Mouse (Mus musculus) midbrain, embryonic 10.5 days (tissue): Measurements from ENCODE around the gene Gas8. TPM values are rescaled to one million over a fixed set of nuclear protein-coding genes. Genes with fewer than 3 reads are reported as not detected.
A peak's percentile ranks its signal among the peaks of the same experiment; 100 is the strongest.
"Not testable (repeated sequence)": the region's sequence is repeated elsewhere in the genome, so short reads cannot be mapped to it uniquely, and the experiment has no call there.

Source experiments
- DNase-seq: peaks from one replicate; pipeline ENCODE4 v3.0.0-alpha.2; 2017; ENCODE audit warnings: low spot score
- H3K27ac ChIP-seq: fragments of 300-500 bp; sonication (generic); replicated peaks from 2 replicates; pipeline ENCODE4 v1.5.1; 2016; ENCODE audit warnings: mild to moderate bottlenecking
- H3K27me3 ChIP-seq: fragments of 300-500 bp; sonication (generic); 2 replicates; pipeline ENCODE4 v1.6.1; 2016; ENCODE audit warnings: low read depth, mild to moderate bottlenecking; ENCODE audit not compliant: poor library complexity, severe bottlenecking
- H3K36me3 ChIP-seq: fragments of 300-500 bp; sonication (generic); 2 replicates; pipeline ENCODE4 v1.6.1; 2016; ENCODE audit warnings: mild to moderate bottlenecking, moderate library complexity
- H3K4me1 ChIP-seq: fragments of 300-500 bp; sonication (generic); 2 replicates; pipeline ENCODE4 v1.6.1; 2016
- H3K4me3 ChIP-seq: fragments of 300-500 bp; sonication (generic); 2 replicates; pipeline ENCODE4 v1.5.1; 2016; ENCODE audit warnings: mild to moderate bottlenecking, moderate library complexity
- H3K9me3 ChIP-seq: fragments of 300-500 bp; sonication (generic); replicated peaks from 2 replicates; pipeline ENCODE4 v1.6.1; 2016; ENCODE audit warnings: mild to moderate bottlenecking
- WGBS: fragments of 180-500 bp; shearing (Covaris S2); methylation state at CpG from one replicate; pipeline ENCODE4 v1.1.7; 2016; 5-methylcytosine and 5-hydroxymethylcytosine counted together
- polyA plus RNA-seq: library from polyadenylated mRNA; unstranded; fragments of >200 nt; fragmentation: Nextera tagmentation; extraction: Ambion mirVana; gene quantifications from 2 replicates; pipeline ENCODE4 v1.2.1, GENCODE M21; 2016

The Gas8 gene
- polyA plus RNA-seq: 42.5 and 43.0 TPM in 2 replicates

DNA sequence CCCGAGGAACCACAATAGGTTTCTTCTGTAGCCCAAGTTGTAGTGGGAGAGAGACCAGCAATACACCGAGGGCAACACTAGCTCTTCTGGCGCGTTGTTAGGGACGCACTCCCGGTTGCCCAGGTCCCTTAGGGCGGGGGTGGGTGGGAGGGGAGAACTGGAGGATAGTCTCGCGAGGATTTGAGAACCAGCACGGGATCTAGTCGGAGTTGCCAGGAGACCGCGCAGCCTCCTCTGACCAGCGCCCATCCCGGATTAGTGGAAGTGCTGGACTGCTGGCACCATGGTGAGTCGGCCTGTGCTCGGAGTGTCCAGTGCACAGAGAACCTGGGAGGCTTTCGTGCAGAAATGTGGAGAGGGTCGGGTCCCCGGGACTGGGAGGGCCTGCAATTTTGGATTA is at the start of gene Gas8:
Gene Gas8, plus strand, starts transcription at position 168 of the 400 bp plus-strand sequence.
- peaks cover 39% of the 10 kb centered on the region for H3K27me3 ChIP-seq
- H3K9me3 ChIP-seq: no peaks in the 10 kb centered on the region
- peak within 1 kb of the TSS; percentile 87 for H3K27ac ChIP-seq
- peak; percentile 95 for DNase-seq
- H3K4me1 ChIP-seq: peaks cover 45% of the 10 kb centered on the region
- H3K36me3 ChIP-seq: peaks cover 36% of the 10 kb centered on the region
- peak within 1 kb of the TSS; percentile 80 for H3K4me3 ChIP-seq
- WGBS: under 1% methylated on average over 20 of the region's 20 CpGs

- H3K4me1 ChIP-seq: peaks cover 10% of the 10 kb centered on the region
- 83% methylated on average over 6 of the region's 6 CpGs for WGBS
- H3K36me3 ChIP-seq, DNase-seq, H3K9me3 ChIP-seq, H3K27ac ChIP-seq, H3K4me3 ChIP-seq, H3K27me3 ChIP-seq: not testable (repeated sequence)
Observed at GRCm38 (mm10) chr8:123472991-123473390, 45.6 kb upstream of the Gas8 start.

GRCm38 (mm10) chr8:123474549-123474948 is 44.1 kb upstream of the Gas8 start:
- 72% methylated on average over 5 of the region's 5 CpGs for WGBS
- H3K4me1 ChIP-seq: peaks cover 21% of the 10 kb centered on the region
- H3K27me3 ChIP-seq, H3K36me3 ChIP-seq, DNase-seq, H3K4me3 ChIP-seq, H3K27ac ChIP-seq, H3K9me3 ChIP-seq: not testable (repeated sequence)

GRCm38 (mm10) chr8:123476911-123477736 is 41.5 kb upstream of the Gas8 start:
- H3K27ac ChIP-seq: peak overlapping the region; percentile 99
- H3K36me3 ChIP-seq: peaks cover 23% of the 10 kb centered on the region
- H3K4me3 ChIP-seq: peak overlapping the region; percentile 94
- H3K27me3 ChIP-seq: no peaks in the 10 kb centered on the region
- WGBS: 8% methylated on average over 34 of the region's 34 CpGs
- H3K9me3 ChIP-seq: no peaks in the 10 kb centered on the region
- peak; percentile 37 for DNase-seq
- peaks cover 21% of the 10 kb centered on the region for H3K4me1 ChIP-seq

GRCm38 (mm10) chr8:123477737-123478258 is 40.8 kb upstream of the Gas8 start, which contains the start of gene Afg3l1:
Afg3l1 (plus strand) TSS chr8:123477903.
- under 1% methylated on average over 58 of the region's 58 CpGs for WGBS

DNA sequence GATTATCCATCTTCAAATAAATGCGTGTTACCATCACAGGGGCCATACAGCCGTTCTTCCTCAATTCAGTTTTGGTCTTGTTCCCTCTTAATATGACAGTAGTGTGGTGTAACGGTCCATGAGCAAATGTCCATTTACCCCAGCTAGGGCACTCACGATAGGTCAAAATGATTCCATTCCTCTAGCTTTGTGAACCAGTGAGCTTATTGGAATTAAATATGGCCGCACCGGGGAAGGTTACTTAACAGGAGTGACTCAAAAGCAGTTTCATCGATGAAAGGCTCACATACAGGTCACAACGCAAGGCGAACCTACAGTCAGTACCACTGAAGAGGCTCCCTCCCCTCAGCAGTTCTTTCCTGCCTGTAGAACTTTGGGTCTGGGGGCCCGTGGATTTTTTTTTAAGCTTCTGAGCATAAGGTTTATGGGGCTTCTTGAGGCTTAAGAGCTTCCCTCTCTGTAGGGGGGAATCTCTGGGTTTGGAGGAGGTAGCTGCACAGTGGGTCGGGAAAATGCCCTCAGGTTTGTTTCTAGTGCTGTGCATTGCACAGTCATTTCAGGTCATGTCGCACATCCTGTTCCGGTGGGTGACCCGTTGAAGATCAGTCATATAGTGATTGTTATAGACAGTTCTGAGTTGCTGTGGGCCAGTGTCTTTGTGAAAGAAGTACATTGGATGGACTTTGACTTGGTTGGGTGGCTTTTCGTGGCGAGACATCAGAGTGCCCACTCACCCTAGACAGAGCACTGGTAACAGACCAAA is 40.0 kb upstream of the Gas8 start:
- Histone ChIP-seq H3K36me3 (peaks cover 36% of the 10 kb centered on the region), H3K4me1 (peaks cover 21% of the 10 kb centered on the region), H3K27me3 (no peaks in the 10 kb centered on the region), H3K9me3 (no peaks in the 10 kb centered on the region), H3K27ac (peak overlapping the region; percentile 99), H3K4me3 (peak overlapping the region; percentile 94)
- DNase-seq: no peak
- 40% methylated on average over 16 of the region's 16 CpGs for WGBS

More at GRCm38 (mm10) chr8:123477737-123478258, 40.8 kb upstream of the Gas8 start, which contains the start of gene Afg3l1:
- peak within 1 kb of the TSS; percentile 94 for H3K4me3 ChIP-seq
- peak within 1 kb of the TSS; percentile 99 for H3K27ac ChIP-seq
- DNase-seq: peak; percentile 93
- H3K36me3 ChIP-seq: peaks cover 30% of the 10 kb centered on the region
- H3K9me3 ChIP-seq: no peaks in the 10 kb centered on the region
- H3K4me1 ChIP-seq: peaks cover 21% of the 10 kb centered on the region
- H3K27me3 ChIP-seq: no peaks in the 10 kb centered on the region

DNA sequence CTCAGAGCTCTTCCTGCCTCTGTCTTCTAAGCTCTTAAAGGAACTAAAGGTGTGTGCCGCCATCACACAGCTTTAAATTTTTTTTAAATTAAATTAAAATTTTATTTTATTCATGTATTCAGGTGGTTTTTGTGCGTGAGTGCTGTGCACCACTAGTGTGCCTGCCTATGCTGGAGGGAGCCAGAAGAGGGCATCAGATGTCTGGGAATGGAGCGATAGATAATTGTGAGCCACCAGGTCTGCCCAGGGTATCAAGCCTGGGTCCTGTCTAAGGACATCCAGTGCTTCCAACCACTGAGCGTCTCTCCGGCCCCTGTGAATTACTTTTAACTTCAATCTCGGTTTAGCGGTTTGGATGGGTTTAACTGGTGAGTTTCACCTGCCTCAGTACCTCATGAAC is 36.0 kb upstream of the Gas8 start:
- Histone ChIP-seq H3K27ac (no peak overlapping the region), H3K4me1 (peaks cover 11% of the 10 kb centered on the region), H3K27me3 (no peaks in the 10 kb centered on the region), H3K9me3 (no peaks in the 10 kb centered on the region), H3K4me3 (no peak overlapping the region), H3K36me3 (peaks cover 75% of the 10 kb centered on the region)
- no peak for DNase-seq
- WGBS: 89% methylated on average over 7 of the region's 7 CpGs

- Histone ChIP-seq H3K4me3 (no peak overlapping the region), H3K4me1 (no peaks in the 10 kb centered on the region), H3K27me3 (no peaks in the 10 kb centered on the region), H3K36me3 (peaks cover 98% of the 10 kb centered on the region), H3K27ac (no peak overlapping the region), H3K9me3 (no peaks in the 10 kb centered on the region)
- 92% methylated on average over 15 of the region's 15 CpGs for WGBS
- no peak for DNase-seq
Observed at GRCm38 (mm10) chr8:123491280-123492075, 27.2 kb upstream of the Gas8 start.

DNA sequence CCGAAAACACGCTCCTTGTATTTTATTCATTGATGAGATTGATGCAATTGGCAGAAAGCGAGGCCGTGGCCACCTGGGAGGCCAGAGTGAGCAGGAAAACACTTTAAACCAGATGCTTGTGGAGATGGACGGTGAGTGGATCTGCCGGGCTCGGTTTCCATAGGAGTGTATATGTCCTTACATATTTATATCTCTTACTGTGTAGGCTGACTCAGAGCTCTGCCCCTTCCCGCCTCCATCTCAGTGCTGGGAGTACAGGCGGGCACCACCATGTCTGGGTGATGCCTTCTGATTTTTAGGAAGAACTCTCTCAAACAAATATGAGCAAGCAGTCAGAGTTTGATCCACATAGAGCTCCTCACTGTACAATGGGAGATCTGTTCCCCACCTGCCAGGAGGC is 25.7 kb upstream of the Gas8 start:
- Histone ChIP-seq H3K4me1 (no peaks in the 10 kb centered on the region), H3K9me3 (no peaks in the 10 kb centered on the region), H3K27ac (no peak overlapping the region), H3K36me3 (peaks cover 98% of the 10 kb centered on the region), H3K4me3 (no peak overlapping the region), H3K27me3 (no peaks in the 10 kb centered on the region)
- 96% methylated on average over 9 of the region's 9 CpGs for WGBS
- no peak for DNase-seq

GRCm38 (mm10) chr8:123497699-123498098 is 20.9 kb upstream of the Gas8 start:
- Histone ChIP-seq H3K27me3 (no peaks in the 10 kb centered on the region), H3K4me1 (no peaks in the 10 kb centered on the region), H3K4me3 (no peak overlapping the region), H3K36me3 (peaks cover 100% of the 10 kb centered on the region), H3K9me3 (no peaks in the 10 kb centered on the region), H3K27ac (no peak overlapping the region)
- 92% methylated on average over 4 of the region's 4 CpGs for WGBS
- DNase-seq: no peak

DNA sequence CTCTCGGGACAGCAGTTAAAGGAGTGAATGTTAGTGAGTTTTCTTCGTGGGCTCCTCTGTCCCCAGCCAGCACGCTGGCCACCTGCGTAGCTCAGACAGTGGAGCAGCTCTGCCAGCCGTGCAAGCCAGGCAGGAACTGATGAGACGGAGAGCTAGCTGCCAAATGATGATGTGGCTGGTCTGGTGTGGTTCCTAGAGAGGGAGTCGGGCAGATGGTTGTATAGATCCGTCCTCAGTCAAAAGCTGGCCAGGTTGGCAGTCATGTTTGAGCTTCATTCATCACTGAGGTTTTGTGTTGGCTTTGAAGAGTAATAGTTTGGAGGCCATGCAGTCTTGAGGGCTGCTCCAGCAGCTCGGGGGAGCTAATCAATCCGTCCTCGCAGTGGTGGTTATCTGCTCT is 19.7 kb upstream of the Gas8 start:
- DNase-seq: no peak
- 92% methylated on average over 11 of the region's 11 CpGs for WGBS
- Histone ChIP-seq H3K36me3 (peaks cover 100% of the 10 kb centered on the region), H3K4me3 (no peak overlapping the region), H3K4me1 (no peaks in the 10 kb centered on the region), H3K9me3 (peaks cover 9% of the 10 kb centered on the region; the same call in 1 of the 2 replicates), H3K27me3 (no peaks in the 10 kb centered on the region), H3K27ac (no peak overlapping the region)

- H3K4me3 ChIP-seq: no peak overlapping the region
- no peak overlapping the region for H3K27ac ChIP-seq
- DNase-seq: no peak
- WGBS: 95% methylated on average over 11 of the region's 11 CpGs
- H3K27me3 ChIP-seq: no peaks in the 10 kb centered on the region
- no peaks in the 10 kb centered on the region for H3K4me1 ChIP-seq
- peaks cover 9% of the 10 kb centered on the region; the same call in 1 of the 2 replicates for H3K9me3 ChIP-seq
- H3K36me3 ChIP-seq: peaks cover 100% of the 10 kb centered on the region
Observed at GRCm38 (mm10) chr8:123499556-123499955, 19.1 kb upstream of the Gas8 start.
